Mouse (Mus musculus): ENCODE measurements at regions not wholly inside any gene's neighbourhood (a gene's known extent, or its start where the extent isn't known, plus 50 kb on each side); places are given as distances from the start of the nearest gene placed in this dataset.

GRCm38 (mm10) chr10:119024425-119024824 is 154.4 kb upstream of the Dyrk2 start:
- TF ChIP-seq CTCF (IDR thresholded peaks at IDR 0.05; ENCODE audit: low read depth) (no peak), EP300 (optimal IDR thresholded peaks at IDR 0.05) (no peak)

Data from stomach, postnatal 0 days (tissue).